Mouse (Mus musculus) neural tube, embryonic 13.5 days (tissue): ENCODE measurements at regions not wholly inside any gene's neighbourhood (a gene's known extent, or its start where the extent isn't known, plus 50 kb on each side); places are given as distances from the start of the nearest gene placed in this dataset.

Source experiments
- ATAC-seq: fragments of 200-750 bp; cut with Nextera tagmentation; 2 replicates; pipeline ENCODE4 v1.8.0; 2017; ENCODE audit warnings: low read depth, mild to moderate bottlenecking, moderate TSS enrichment, moderate library complexity
- H3K27ac ChIP-seq: fragments of 300-500 bp; sonication (generic); replicated peaks from 2 replicates; pipeline ENCODE4 v1.5.1; 2015; ENCODE audit warnings: moderate library complexity, mild to moderate bottlenecking, inconsistent platforms
- H3K27me3 ChIP-seq: fragments of 300-500 bp; sonication (generic); 2 replicates; pipeline ENCODE4 v1.6.1; 2015; ENCODE audit warnings: mild to moderate bottlenecking, inconsistent platforms
- H3K36me3 ChIP-seq: fragments of 300-500 bp; sonication (generic); 2 replicates; pipeline ENCODE4 v1.6.1; 2015; ENCODE audit warnings: mild to moderate bottlenecking, inconsistent platforms
- H3K4me1 ChIP-seq: fragments of 300-500 bp; sonication (generic); replicated peaks from 2 replicates; pipeline ENCODE4 v1.6.1; 2015; ENCODE audit warnings: inconsistent platforms
- H3K4me2 ChIP-seq: fragments of 300-500 bp; sonication (generic); 2 replicates; pipeline ENCODE4 v1.6.1; 2015; ENCODE audit warnings: inconsistent platforms, mild to moderate bottlenecking, moderate library complexity
- H3K4me3 ChIP-seq: fragments of 300-500 bp; sonication (generic); 2 replicates; pipeline ENCODE4 v1.5.1; 2015; ENCODE audit warnings: mild to moderate bottlenecking, inconsistent platforms
- H3K9ac ChIP-seq: fragments of 300-500 bp; sonication (generic); 2 replicates; pipeline ENCODE4 v1.6.1; 2015; ENCODE audit warnings: moderate library complexity, mild to moderate bottlenecking, inconsistent platforms
- H3K9me3 ChIP-seq: fragments of 300-500 bp; sonication (generic); 2 replicates; pipeline ENCODE4 v1.6.1; 2016; ENCODE audit warnings: inconsistent platforms
- WGBS: fragments of 180-500 bp; shearing (Covaris S2); methylation state at CpG from one replicate; pipeline ENCODE4 v1.1.7; 2015; 5-methylcytosine and 5-hydroxymethylcytosine counted together

- WGBS: 25% methylated on average over 7 of the region's 7 CpGs
- peak; percentile 69 for ATAC-seq
- H3K27ac ChIP-seq: no peak overlapping the region
Observed at GRCm38 (mm10) chr3:41195113-41195975, 112.5 kb upstream of the Pgrmc2 start.

GRCm38 (mm10) chr3:41194311-41195112, 111.7 kb upstream of the Pgrmc2 start:
- peaks cover 14% of the 10 kb centered on the region for H3K4me1 ChIP-seq
- no peak overlapping the region for H3K4me3 ChIP-seq
- no peaks in the 10 kb centered on the region for H3K27me3 ChIP-seq
- H3K27ac ChIP-seq: no peak overlapping the region
- no peak for ATAC-seq
- 64% methylated on average over 9 of the region's 9 CpGs for WGBS
- H3K4me2 ChIP-seq: no peak overlapping the region
- H3K36me3 ChIP-seq: no peaks in the 10 kb centered on the region
- H3K9ac ChIP-seq: no peak overlapping the region
- H3K9me3 ChIP-seq: no peaks in the 10 kb centered on the region

More at GRCm38 (mm10) chr3:41195113-41195975, 112.5 kb upstream of the Pgrmc2 start:
- Histone ChIP-seq H3K9ac (no peak overlapping the region), H3K4me3 (no peak overlapping the region), H3K9me3 (no peaks in the 10 kb centered on the region), H3K36me3 (no peaks in the 10 kb centered on the region), H3K27me3 (no peaks in the 10 kb centered on the region), H3K4me2 (no peak overlapping the region), H3K4me1 (peaks cover 14% of the 10 kb centered on the region)

GRCm38 (mm10) chr3:41185305-41186097, 102.7 kb upstream of the Pgrmc2 start:
- no peak overlapping the region for H3K27ac ChIP-seq
- no peaks in the 10 kb centered on the region for H3K9me3 ChIP-seq
- H3K4me2 ChIP-seq: no peak overlapping the region
- WGBS: 89% methylated on average over 10 of the region's 10 CpGs
- no peaks in the 10 kb centered on the region for H3K36me3 ChIP-seq
- no peak overlapping the region for H3K9ac ChIP-seq
- peaks cover 8% of the 10 kb centered on the region for H3K4me1 ChIP-seq
- H3K4me3 ChIP-seq: no peak overlapping the region
- no peaks in the 10 kb centered on the region for H3K27me3 ChIP-seq
- no peak for ATAC-seq

GRCm38 (mm10) chr3:41184375-41184774, 101.5 kb upstream of the Pgrmc2 start:
- Histone ChIP-seq H3K9ac (no peak overlapping the region), H3K27me3 (no peaks in the 10 kb centered on the region), H3K36me3 (no peaks in the 10 kb centered on the region), H3K4me1 (peaks cover 8% of the 10 kb centered on the region), H3K9me3 (no peaks in the 10 kb centered on the region), H3K27ac (no peak overlapping the region), H3K4me2 (no peak overlapping the region), H3K4me3 (no peak overlapping the region)
- 44% methylated on average over 7 of the region's 7 CpGs for WGBS
- ATAC-seq: no peak

- Histone ChIP-seq H3K4me1 (peaks cover 8% of the 10 kb centered on the region), H3K4me3 (no peak overlapping the region), H3K27me3 (no peaks in the 10 kb centered on the region), H3K27ac (no peak overlapping the region), H3K9ac (no peak overlapping the region), H3K4me2 (no peak overlapping the region), H3K9me3 (no peaks in the 10 kb centered on the region), H3K36me3 (no peaks in the 10 kb centered on the region)
- WGBS: 80% methylated on average over 10 of the region's 10 CpGs
- ATAC-seq: peak; percentile 57
Observed at GRCm38 (mm10) chr3:41182900-41183595, 100.2 kb upstream of the Pgrmc2 start.

GRCm38 (mm10) chr3:41182036-41182899, 99.4 kb upstream of the Pgrmc2 start:
- H3K27me3 ChIP-seq: no peaks in the 10 kb centered on the region
- H3K9ac ChIP-seq: no peak overlapping the region
- H3K4me2 ChIP-seq: no peak overlapping the region
- WGBS: 55% methylated on average over 15 of the region's 15 CpGs
- no peak overlapping the region for H3K27ac ChIP-seq
- peak; percentile 94 for ATAC-seq
- H3K36me3 ChIP-seq: no peaks in the 10 kb centered on the region
- no peaks in the 10 kb centered on the region for H3K9me3 ChIP-seq
- peaks cover 8% of the 10 kb centered on the region for H3K4me1 ChIP-seq
- H3K4me3 ChIP-seq: no peak overlapping the region

- H3K4me2 ChIP-seq: no peak overlapping the region
Observed at GRCm38 (mm10) chr3:41181438-41181837, 98.6 kb upstream of the Pgrmc2 start.

GRCm38 (mm10) chr3:41180911-41181310, 98.1 kb upstream of the Pgrmc2 start:
- no peaks in the 10 kb centered on the region for H3K27me3 ChIP-seq
- H3K4me3 ChIP-seq: no peak overlapping the region
- H3K4me1 ChIP-seq: peaks cover 8% of the 10 kb centered on the region
- no peak overlapping the region for H3K9ac ChIP-seq
- ATAC-seq: no peak
- H3K9me3 ChIP-seq: no peaks in the 10 kb centered on the region
- H3K4me2 ChIP-seq: no peak overlapping the region
- WGBS: 90% methylated on average over 7 of the region's 7 CpGs
- H3K27ac ChIP-seq: no peak overlapping the region
- H3K36me3 ChIP-seq: no peaks in the 10 kb centered on the region

More at GRCm38 (mm10) chr3:41181438-41181837, 98.6 kb upstream of the Pgrmc2 start:
- Histone ChIP-seq H3K36me3 (no peaks in the 10 kb centered on the region), H3K9ac (no peak overlapping the region), H3K27me3 (no peaks in the 10 kb centered on the region), H3K27ac (no peak overlapping the region), H3K9me3 (no peaks in the 10 kb centered on the region), H3K4me1 (peaks cover 8% of the 10 kb centered on the region), H3K4me3 (no peak overlapping the region)
- 86% methylated on average over 11 of the region's 11 CpGs for WGBS
- ATAC-seq: no peak

- Histone ChIP-seq H3K9me3 (no peaks in the 10 kb centered on the region), H3K4me2 (no peak overlapping the region), H3K4me3 (no peak overlapping the region), H3K9ac (no peak overlapping the region), H3K27me3 (no peaks in the 10 kb centered on the region), H3K4me1 (peaks cover 8% of the 10 kb centered on the region), H3K27ac (no peak overlapping the region), H3K36me3 (no peaks in the 10 kb centered on the region)
- 76% methylated on average over 4 of the region's 4 CpGs for WGBS
- no peak for ATAC-seq
Observed at GRCm38 (mm10) chr3:41179037-41179880, 96.4 kb upstream of the Pgrmc2 start.

- Histone ChIP-seq H3K27ac (no peak overlapping the region), H3K4me2 (no peak overlapping the region), H3K27me3 (no peaks in the 10 kb centered on the region), H3K4me1 (no peaks in the 10 kb centered on the region), H3K9ac (no peak overlapping the region), H3K36me3 (no peaks in the 10 kb centered on the region), H3K9me3 (no peaks in the 10 kb centered on the region), H3K4me3 (no peak overlapping the region)
- ATAC-seq: no peak
Observed at GRCm38 (mm10) chr3:41177124-41177523, 94.3 kb upstream of the Pgrmc2 start.
